Mouse (Mus musculus): ENCODE measurements around the gene Rhox9.
A peak's percentile ranks its signal among the peaks of the same experiment; 100 is the strongest.

DNA sequence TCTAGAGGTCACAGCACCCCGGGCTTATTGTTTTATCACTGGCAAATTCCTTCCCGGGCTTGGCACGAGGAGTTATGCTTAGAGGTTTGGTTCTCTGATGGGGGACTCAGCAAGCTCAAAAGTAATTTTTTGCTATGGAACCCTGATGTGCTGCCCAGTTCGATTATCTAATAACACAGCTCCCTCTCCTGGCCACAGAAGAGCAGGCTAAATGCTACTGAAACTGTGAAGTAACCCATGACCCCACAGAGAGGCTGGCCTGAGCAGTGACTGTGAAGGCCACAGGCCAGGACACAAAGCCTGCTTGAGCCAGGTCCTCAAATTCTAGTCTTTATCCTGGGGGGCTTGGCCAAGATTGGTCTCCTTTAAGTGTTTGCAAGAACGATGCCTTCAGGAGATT lies 2.2 kb upstream of the Rhox9 start:
- TF ChIP-seq CTCF (IDR thresholded peaks at IDR 0.05) (peak; percentile 26), POLR2A (IDR thresholded peaks at IDR 0.05; ENCODE audit: insufficient read depth, low read depth, low read length) (no peak)

Measured in heart, adult 2 months (tissue).